Mouse (Mus musculus) kidney, adult 2 months (tissue): ENCODE results near the gene Ap1b1.

Experiments used
- CTCF ChIP-seq: fragments of 200-500 bp; conservative IDR thresholded peaks from 2 replicates; pipeline ENCODE4 v1.5.1; 2011; ENCODE audit warnings: low read depth, mild to moderate bottlenecking, control low read depth, low read length, moderate library complexity, mixed read lengths; ENCODE audit not compliant: insufficient read depth, insufficient read length
- POLR2A ChIP-seq: fragments of 200-500 bp; IDR thresholded peaks from one replicate; pipeline ENCODE4 v1.6.1; 2011; ENCODE audit warnings: low read depth, low read length, control low read depth

- TF ChIP-seq POLR2A, result no peak
- no peak for TF ChIP-seq CTCF
Observed at GRCm38 (mm10) chr11:5064282-5065055, 77.8 kb downstream of the Ap1b1 start.
